Mouse (Mus musculus) forelimb bud, embryonic 11.5 days (tissue): ENCODE measurements around the gene Mrps30.
A peak's percentile ranks its signal among the peaks of the same experiment; 100 is the strongest.
"Not testable (repeated sequence)": the region's sequence is repeated elsewhere in the genome, so short reads cannot be mapped to it uniquely, and the experiment has no call there.

Experiments
- DNase-seq: peaks from one replicate; pipeline ENCODE4 v3.0.0-alpha.2; 2012; ENCODE audit warnings: low read depth, low spot score

Gene Mrps30

GRCm38 (mm10) chr13:118386511-118387447, at the start of gene Mrps30, which contains the start of gene B430218F22Rik:
Mrps30 (minus strand) TSS chr13:118387252.
B430218F22Rik (plus strand) TSS chr13:118386630.
- DNase-seq: peak; percentile 93

GRCm38 (mm10) chr13:118420847-118421246, 33.8 kb upstream of the Mrps30 start:
- no peak for DNase-seq

GRCm38 (mm10) chr13:118420408-118420807, 33.4 kb upstream of the Mrps30 start:
- DNase-seq: no peak

GRCm38 (mm10) chr13:118418163-118418562, 31.1 kb upstream of the Mrps30 start:
- no peak for DNase-seq

GRCm38 (mm10) chr13:118411297-118411992, 24.4 kb upstream of the Mrps30 start:
- DNase-seq: no peak

GRCm38 (mm10) chr13:118403544-118403943, 16.5 kb upstream of the Mrps30 start:
- peak; percentile 77 for DNase-seq

GRCm38 (mm10) chr13:118400340-118400739, 13.3 kb upstream of the Mrps30 start:
- peak; percentile 21 for DNase-seq

- no peak for DNase-seq
Observed at GRCm38 (mm10) chr13:118395803-118396202, 8.8 kb upstream of the Mrps30 start.

GRCm38 (mm10) chr13:118387448-118387801, 373 bp upstream of the Mrps30 start:
- DNase-seq: not testable (repeated sequence)

- DNase-seq: no peak
Observed at GRCm38 (mm10) chr13:118380381-118380780, 6.7 kb downstream of the Mrps30 start.

- DNase-seq: peak; percentile 52
Observed at GRCm38 (mm10) chr13:118379155-118379554, 7.9 kb downstream of the Mrps30 start.

- no peak for DNase-seq
Observed at GRCm38 (mm10) chr13:118372871-118373270, 14.2 kb downstream of the Mrps30 start.

- no peak for DNase-seq
Observed at GRCm38 (mm10) chr13:118365774-118366173, 21.3 kb downstream of the Mrps30 start.

- no peak for DNase-seq
Observed at GRCm38 (mm10) chr13:118363342-118363741, 23.7 kb downstream of the Mrps30 start.

GRCm38 (mm10) chr13:118350870-118351269, 36.2 kb downstream of the Mrps30 start:
- no peak for DNase-seq

- peak; percentile 30 for DNase-seq
Observed at GRCm38 (mm10) chr13:118350257-118350656, 36.8 kb downstream of the Mrps30 start.
